Mouse (Mus musculus) embryonic fibroblast, embryonic 13.5 days (primary cell): Measurements from ENCODE around the gene Calhm4.
A peak's percentile ranks its signal among the peaks of the same experiment; 100 is the strongest.

Source experiments
- CTCF ChIP-seq: IDR thresholded peaks from 2 replicates; pipeline ENCODE4 v1.5.1; 2011; ENCODE audit warnings: mild to moderate bottlenecking, control low read depth, low read length, moderate library complexity, borderline replicate concordance; ENCODE audit not compliant: insufficient read depth
- POLR2A ChIP-seq: IDR thresholded peaks from 2 replicates; pipeline ENCODE4 v1.6.1; 2011; ENCODE audit warnings: low read depth, mild to moderate bottlenecking, control low read depth, low read length, moderate library complexity

DNA sequence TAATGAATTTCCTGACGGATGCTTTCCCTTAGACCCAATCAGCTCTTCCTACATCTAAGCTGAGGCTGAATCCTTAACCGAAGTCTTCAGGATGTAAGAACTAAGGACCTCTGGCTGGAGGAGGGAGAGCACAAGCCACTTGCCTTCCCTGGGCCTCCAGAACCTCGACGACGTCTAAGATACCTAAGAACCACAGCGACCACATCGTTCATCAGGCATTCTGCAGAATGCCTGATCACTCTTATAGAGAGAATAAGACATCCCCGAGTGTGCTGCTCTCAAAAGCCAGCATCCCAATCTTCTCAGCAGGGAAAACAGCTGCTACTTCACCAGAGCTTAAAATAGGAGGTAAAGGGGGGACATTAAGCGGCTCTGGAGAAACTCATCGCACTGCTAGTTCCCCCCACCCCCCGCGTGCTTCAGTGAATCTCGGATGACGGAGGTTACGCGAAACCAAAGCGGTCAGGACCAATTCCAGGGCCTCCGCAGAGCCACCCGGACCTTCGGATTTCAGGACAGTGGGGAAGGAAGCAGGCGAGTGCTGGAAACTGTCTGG, 25.3 kb downstream of the Calhm4 start:
- 0 out of 2 replicates have a peak, but pooled peaks have one; percentile 13 for TF ChIP-seq POLR2A
- TF ChIP-seq CTCF = no peak
